Mouse (Mus musculus): Measurements from ENCODE around the gene Mapt.
A peak's percentile ranks its signal among the peaks of the same experiment; 100 is the strongest.
"Not testable (repeated sequence)": the region's sequence is repeated elsewhere in the genome, so short reads cannot be mapped to it uniquely, and the experiment has no call there.

Gene Mapt

GRCm38 (mm10) chr11:104231041-104231911 lies at the start of gene Mapt:
TSS of gene Mapt (plus strand) at chr11:104231390.
- peak; percentile 94 for DNase-seq

DNA sequence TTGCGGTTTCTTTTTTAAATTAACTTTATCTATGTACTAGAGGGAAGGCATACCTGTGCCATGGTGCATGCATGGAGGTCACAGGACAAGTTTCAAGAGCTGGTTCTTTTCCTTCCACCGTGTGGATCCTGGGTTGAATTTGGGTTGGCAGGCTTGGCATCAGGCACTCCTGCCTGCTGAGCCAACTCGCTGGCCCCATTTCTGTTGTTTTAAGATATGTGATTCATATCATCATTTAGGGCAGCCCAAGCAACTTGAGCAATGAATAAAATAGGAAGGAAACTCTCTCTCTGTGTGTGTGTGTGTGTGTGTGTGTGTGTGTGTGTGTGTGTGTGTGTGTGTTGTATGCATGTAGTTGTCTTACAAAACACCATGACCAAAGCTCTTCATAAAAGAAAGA lies 49.0 kb upstream of the Mapt start:
- no peak for DNase-seq

DNA sequence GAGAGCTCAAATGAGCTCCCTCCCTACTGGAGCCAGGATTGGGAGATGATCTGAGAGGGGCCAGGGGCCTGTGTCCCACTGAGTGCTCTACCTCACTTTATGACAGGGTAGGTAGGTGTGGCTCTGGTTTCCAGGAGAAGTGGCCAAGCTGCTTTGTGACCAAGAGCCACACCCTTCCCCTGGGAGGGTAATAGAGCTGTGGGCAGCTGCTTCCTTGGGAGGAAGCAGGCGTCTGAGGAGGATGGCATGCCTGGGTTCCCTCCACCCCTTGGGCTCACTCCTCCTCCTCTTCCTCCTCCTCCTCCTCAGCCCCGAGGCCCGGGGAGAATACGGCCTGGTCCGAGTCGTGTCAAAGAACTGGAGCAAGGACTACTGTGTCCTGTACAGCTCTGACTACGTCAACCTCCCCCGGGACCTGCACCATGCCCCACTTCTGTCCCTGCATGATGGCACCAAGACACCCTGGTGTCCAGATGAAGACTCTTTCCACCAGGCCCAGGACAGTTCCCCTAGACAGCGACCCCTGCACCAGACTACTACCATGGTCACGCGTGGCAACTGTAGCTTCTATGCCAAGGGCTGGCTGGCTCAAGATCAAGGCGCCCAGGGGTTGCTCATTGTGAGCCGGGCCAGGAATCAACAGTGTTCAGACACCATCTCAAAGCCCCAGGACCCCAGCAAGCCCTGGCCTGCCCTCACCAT lies 44.9 kb upstream of the Mapt start, which contains the start of gene Sppl2c:
Sppl2c (plus strand) TSS at position 193 of the 702 bp plus-strand sequence.
- no peak for DNase-seq

GRCm38 (mm10) chr11:104186837-104187150 lies 44.4 kb upstream of the Mapt start:
- DNase-seq = no peak

DNA sequence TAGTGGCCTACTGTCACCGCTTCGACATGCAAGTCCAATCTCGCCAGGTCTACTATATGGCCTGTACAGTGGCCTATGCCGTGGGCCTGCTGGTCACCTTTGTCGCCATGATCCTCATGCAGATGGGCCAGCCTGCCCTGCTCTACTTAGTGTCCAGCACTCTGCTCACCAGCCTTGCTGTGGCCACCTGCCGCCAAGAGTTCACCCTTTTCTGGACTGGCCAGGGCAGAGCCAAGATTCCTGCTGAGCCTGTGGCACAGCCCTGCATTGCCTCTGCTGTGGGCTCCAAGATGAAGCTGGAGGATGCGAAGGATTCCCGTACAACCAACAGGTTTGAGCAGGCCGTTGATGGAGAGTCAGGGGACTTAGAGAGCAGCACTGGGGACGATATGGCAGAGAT lies 43.4 kb upstream of the Mapt start:
- DNase-seq = no peak

DNA sequence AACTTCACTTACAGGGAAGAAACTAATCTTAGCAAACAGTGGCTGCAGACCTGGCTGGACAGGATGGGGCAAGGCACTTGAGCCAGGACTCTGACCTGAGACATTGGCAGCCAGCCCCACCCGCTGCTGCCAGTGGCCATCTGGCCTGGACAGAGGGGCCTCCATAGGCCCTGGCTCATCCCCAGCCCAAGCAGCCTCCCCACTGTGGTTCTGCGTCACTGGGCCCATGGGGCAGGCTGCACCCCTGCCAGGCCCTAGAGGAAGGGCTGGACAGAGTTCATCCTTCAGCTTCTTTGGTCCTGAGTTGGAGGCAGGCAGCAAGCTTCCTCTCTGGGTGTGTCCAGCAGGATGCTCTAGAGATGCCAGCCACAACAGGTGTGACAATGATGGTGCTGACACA lies 41.2 kb upstream of the Mapt start:
- no peak for DNase-seq

GRCm38 (mm10) chr11:104195382-104195781 lies 35.8 kb upstream of the Mapt start:
- no peak for DNase-seq

DNA sequence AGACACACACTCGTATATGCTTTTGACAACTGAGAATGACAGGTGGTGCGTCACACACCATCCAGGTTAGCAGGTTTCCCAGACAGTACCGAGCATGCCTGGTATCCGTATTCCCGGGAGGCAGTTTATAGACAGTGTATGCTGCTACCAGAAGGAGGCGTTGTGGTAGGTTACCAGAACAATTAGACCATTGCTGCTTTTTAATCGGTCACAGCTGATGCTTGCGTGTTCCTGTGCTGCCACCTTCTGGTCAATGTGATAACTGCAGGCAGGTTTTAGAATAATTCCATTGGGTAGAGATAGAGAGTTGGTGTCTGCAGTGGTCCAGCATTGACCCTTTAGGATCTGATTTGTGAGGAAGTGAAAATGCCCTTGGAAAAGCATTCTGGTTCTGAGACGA lies 35.4 kb upstream of the Mapt start:
- DNase-seq = peak; percentile 89

GRCm38 (mm10) chr11:104197861-104198260 lies 33.3 kb upstream of the Mapt start:
- no peak for DNase-seq

DNA sequence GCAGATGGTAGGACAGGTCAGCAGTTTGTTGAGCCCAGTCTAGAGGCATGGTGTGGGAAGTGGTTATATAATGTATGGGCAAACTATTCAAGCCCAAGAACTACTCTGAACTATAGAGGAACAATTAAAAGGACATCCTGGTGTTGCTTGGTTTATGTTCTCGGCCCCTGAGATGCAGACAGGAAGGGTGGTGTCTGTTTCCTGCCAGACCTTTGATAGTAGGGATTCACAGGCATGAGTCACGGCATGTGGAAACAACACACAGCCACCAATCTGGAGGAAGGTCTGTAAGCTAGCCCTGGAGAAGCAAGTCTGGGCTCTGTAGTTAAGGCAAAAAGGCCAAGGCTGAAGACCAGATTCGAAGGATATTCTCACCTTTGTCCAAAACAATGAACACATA lies 27.9 kb upstream of the Mapt start:
- no peak for DNase-seq

DNA sequence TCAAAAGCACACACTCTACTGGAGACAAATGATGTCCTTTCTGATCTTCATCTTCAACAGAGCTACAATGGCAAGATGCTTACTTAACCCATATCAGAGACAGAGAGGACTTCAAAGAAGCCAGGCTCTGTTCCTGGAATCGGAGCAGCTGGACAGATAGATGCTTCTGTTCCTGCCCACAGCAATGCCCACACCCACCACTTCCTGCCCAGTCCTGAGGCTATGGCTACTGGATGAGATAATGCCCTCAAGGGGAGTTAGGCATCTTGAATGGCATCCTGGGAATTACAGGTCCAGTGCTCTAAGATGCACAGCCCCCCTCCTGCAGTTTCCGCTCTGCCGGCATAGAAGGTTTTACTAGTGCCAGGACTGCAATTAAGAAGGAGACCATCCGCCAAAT lies 24.6 kb upstream of the Mapt start:
- no peak for DNase-seq

GRCm38 (mm10) chr11:104209041-104209440 lies 22.1 kb upstream of the Mapt start:
- DNase-seq = no peak

DNA sequence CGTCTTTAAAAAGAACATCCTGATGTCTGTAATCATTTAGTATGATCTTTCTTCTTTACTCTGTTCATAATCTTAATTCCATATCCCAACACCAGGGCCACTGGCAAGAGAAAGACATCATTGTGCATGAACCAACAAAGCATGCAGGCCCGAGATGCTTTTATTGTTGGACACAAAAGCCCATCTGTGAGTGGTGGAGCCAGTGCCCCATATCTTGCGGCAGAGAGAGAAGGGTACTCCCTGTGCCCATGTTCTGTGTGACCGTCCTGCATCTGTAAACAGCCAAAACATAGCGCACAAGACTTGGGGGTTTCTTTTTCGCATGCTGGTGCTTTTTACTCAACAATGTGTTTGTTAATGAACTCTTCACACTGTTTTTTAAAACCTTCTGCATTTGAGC lies 19.9 kb upstream of the Mapt start:
- no peak for DNase-seq

DNA sequence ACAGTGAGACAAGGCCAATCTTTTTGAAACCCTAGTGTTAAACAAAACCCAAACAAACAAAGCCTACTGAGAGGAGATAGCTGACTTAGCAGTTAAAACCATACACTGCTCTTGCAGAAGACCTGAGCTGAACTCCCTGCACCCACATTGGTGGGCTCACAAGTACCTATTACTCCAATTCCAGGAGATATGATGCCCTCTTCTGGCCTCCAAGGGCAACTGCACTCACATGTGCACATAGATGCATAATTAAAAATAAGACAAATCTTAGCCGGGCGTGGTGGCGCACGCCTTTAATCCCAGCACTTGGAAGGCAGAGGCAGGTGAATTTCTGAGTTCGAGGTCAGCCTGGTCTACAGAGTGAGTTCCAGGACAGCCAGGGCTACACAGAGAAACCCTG lies 17.1 kb upstream of the Mapt start:
- not testable (repeated sequence) for DNase-seq

- no peak for DNase-seq
Measured at GRCm38 (mm10) chr11:104218075-104218474, 13.1 kb upstream of the Mapt start.

GRCm38 (mm10) chr11:104220291-104220690 lies 10.9 kb upstream of the Mapt start:
- no peak for DNase-seq

- no peak for DNase-seq
Measured at GRCm38 (mm10) chr11:104221751-104222150, 9.4 kb upstream of the Mapt start.

GRCm38 (mm10) chr11:104223301-104223700 lies 7.9 kb upstream of the Mapt start:
- no peak for DNase-seq

DNA sequence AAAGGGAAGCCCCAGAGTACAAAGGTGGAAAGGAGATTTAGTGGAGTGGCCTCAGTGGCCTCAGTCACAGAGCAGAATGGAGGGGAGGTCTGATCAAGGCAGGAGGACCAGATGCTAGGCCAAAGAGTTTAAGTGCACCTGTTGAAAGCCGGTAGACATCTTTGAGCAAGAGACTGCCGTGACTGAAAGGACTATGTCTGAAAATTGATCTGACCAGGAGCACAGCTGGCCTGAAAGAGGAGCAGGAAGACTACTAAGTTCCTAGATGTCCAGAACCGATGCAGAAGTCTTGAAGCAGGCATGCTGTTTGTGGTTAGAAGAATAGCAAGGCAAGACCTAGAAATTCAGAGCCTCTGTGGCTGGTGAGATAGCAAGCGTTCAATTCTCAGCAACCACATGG lies 1.8 kb upstream of the Mapt start:
- DNase-seq = no peak

DNA sequence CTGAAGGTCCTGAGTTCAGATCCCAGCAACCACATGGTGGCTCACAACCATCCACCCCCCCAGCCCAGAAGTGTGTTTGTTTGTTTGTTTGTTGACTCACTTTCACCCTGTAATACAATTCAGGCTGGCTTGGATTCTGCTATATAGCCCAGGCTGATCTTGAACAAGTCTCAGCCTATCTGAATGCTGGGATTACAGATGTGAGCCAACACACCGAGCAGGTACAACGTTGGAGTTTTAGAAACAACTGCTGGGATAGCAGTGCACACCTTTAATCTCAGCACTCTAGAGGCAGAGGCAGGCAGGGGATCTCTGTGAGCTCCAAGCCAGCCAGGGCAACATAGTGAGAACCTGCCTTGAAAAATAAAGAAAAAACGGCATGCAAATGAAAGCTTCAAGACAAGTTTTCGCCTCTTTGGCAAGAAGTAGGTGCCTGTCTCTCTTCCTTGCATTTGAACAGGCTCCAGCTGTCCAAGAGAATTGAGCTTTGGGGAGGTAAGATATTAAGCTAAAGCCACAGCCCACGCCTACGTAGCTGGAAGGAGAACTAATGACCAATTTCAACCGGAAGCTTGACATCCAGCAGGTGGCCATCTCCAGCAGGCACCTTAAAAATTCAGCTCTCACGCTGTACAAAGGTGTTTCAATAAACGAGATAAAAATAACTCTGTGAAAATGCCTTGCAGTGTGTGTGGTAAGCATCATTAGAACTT lies 968 bp upstream of the Mapt start:
- no peak for DNase-seq

- peak; percentile 78 for DNase-seq
Measured at GRCm38 (mm10) chr11:104232141-104233061, 1.2 kb downstream of the Mapt start.

DNA sequence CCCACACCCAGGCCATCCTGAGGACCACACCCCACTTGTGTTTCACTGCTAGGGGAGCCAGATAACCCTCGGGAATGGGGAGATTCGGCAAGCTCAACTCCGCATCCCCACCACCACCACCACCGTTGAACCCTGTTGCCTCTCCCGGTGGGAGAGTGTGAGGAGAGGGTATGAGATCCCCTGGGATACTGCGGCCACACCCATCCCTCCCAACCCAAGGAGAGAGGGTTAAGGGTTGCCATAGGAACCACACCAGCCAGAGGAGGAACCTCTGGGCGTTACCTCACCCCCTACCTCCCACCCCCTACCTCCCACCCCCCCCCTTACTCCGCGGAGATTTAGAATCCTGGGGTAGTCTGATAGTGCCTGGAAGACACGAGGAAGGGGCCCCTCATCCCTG lies 1.9 kb downstream of the Mapt start:
- DNase-seq = no peak
